Mouse (Mus musculus) liver, embryonic 15.5 days (tissue): ENCODE measurements around the gene P3h3. TPM values are rescaled to one million over a fixed set of nuclear protein-coding genes. Genes with fewer than 3 reads are reported as not detected.
"Not testable (repeated sequence)": the region's sequence is repeated elsewhere in the genome, so short reads cannot be mapped to it uniquely, and the experiment has no call there.

Source experiments
- ATAC-seq: fragments of 200-750 bp; cut with Nextera tagmentation; 2 replicates; pipeline ENCODE4 v1.8.0; 2017; ENCODE audit warnings: moderate number of reproducible peaks, mild to moderate bottlenecking, moderate library complexity; ENCODE audit not compliant: insufficient read depth
- H3K27ac ChIP-seq: fragments of 300-500 bp; sonication (generic); replicated peaks from 2 replicates; pipeline ENCODE4 v1.5.1; 2015; ENCODE audit warnings: mild to moderate bottlenecking, inconsistent platforms
- H3K27me3 ChIP-seq: fragments of 300-500 bp; sonication (generic); 2 replicates; pipeline ENCODE4 v1.6.1; 2015; ENCODE audit warnings: mild to moderate bottlenecking, inconsistent platforms
- H3K36me3 ChIP-seq: fragments of 300-500 bp; sonication (generic); replicated peaks from 2 replicates; pipeline ENCODE4 v1.6.1; 2015; ENCODE audit warnings: moderate library complexity, mild to moderate bottlenecking, inconsistent platforms
- H3K4me1 ChIP-seq: fragments of 300-500 bp; sonication (generic); replicated peaks from 2 replicates; pipeline ENCODE4 v1.6.1; 2015; ENCODE audit warnings: inconsistent platforms
- H3K4me2 ChIP-seq: fragments of 300-500 bp; sonication (generic); 2 replicates; pipeline ENCODE4 v1.6.1; 2015; ENCODE audit warnings: moderate library complexity, mild to moderate bottlenecking, inconsistent platforms
- H3K4me3 ChIP-seq: fragments of 300-500 bp; sonication (generic); replicated peaks from 2 replicates; pipeline ENCODE4 v1.5.1; 2015; ENCODE audit warnings: mild to moderate bottlenecking, inconsistent platforms
- H3K9ac ChIP-seq: fragments of 300-500 bp; sonication (generic); 2 replicates; pipeline ENCODE4 v1.6.1; 2015; ENCODE audit warnings: moderate library complexity, mild to moderate bottlenecking, inconsistent platforms
- H3K9me3 ChIP-seq: fragments of 300-500 bp; sonication (generic); replicated peaks from 2 replicates; pipeline ENCODE4 v1.6.1; 2016; ENCODE audit warnings: inconsistent platforms
- WGBS: fragments of 180-500 bp; shearing (Covaris S2); methylation state at CpG from one replicate; pipeline ENCODE4 v1.1.7; 2015; ENCODE audit warnings: mixed read lengths; ENCODE audit not compliant: insufficient replicate concordance; 5-methylcytosine and 5-hydroxymethylcytosine counted together
- polyA plus RNA-seq: library from polyadenylated mRNA; unstranded; fragments of >200 nt; fragmentation: Nextera tagmentation; extraction: Ambion mirVana; gene quantifications from 2 replicates; pipeline ENCODE4 v1.2.1, GENCODE M21; 2015

P3h3 gene
- 1.6 TPM in 2 replicates for polyA plus RNA-seq

DNA sequence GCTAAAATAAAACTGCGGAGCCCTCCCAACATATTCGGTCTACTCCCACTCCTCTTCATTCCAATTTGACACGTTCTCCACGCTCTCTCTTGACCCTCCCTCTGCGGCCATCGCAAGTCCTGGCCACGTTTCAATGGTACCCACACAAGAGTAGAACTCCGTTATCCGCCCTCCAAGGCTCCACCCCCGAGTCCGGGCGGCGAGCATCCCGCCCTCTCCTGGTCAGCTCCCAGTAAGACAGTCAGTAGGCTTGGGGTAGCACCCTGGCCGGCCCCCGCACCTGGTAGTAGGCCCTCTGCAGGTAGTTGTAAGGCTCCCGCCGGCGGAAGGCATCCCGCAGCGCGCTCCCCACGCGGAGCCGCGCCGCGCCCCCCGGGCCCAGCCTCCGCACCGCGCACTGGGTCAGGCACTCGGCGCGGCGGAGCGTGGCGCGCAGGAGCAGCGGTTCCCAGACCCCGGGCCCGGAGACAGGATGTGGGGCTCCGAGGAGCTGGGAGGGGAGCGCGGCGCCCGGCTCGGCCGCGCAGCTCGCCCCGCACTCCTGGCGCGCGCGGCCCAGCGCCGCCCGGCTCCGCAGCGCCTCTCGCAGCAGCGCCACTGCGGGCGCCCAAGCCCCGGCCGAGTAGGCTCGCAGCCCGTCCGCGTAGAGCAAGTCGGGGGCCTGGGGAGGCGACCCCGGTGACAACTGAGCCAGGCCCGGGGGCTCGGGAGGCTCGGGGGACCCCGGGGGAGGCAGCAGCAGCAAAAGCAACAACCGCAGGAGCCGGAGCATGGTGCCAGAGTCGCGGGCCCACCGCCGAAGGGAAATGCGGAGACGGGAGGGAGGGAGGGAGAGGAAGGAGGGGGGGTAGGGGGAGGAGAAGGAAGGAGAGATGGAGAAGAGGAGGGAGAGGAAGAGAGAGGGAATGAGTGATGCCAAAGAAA is at the start of gene P3h3:
Gene P3h3 (minus strand): TSS at position 837 of the 924 bp plus-strand sequence.
- Histone ChIP-seq H3K9me3 (no peaks in the 10 kb centered on the region), H3K4me2 (peak within 1 kb of the TSS; percentile 80), H3K4me1 (peaks cover 9% of the 10 kb centered on the region; the same call in 1 of the 2 replicates), H3K9ac (peak within 1 kb of the TSS; percentile 25; the same call in 1 of the 2 replicates), H3K36me3 (no peaks in the 10 kb centered on the region), H3K27ac (no peak within 1 kb of the TSS), H3K27me3 (peaks cover 81% of the 10 kb centered on the region), H3K4me3 (peak within 1 kb of the TSS; percentile 54)
- peak; percentile 38 for ATAC-seq
- under 1% methylated on average over 86 of the region's 86 CpGs for WGBS

DNA sequence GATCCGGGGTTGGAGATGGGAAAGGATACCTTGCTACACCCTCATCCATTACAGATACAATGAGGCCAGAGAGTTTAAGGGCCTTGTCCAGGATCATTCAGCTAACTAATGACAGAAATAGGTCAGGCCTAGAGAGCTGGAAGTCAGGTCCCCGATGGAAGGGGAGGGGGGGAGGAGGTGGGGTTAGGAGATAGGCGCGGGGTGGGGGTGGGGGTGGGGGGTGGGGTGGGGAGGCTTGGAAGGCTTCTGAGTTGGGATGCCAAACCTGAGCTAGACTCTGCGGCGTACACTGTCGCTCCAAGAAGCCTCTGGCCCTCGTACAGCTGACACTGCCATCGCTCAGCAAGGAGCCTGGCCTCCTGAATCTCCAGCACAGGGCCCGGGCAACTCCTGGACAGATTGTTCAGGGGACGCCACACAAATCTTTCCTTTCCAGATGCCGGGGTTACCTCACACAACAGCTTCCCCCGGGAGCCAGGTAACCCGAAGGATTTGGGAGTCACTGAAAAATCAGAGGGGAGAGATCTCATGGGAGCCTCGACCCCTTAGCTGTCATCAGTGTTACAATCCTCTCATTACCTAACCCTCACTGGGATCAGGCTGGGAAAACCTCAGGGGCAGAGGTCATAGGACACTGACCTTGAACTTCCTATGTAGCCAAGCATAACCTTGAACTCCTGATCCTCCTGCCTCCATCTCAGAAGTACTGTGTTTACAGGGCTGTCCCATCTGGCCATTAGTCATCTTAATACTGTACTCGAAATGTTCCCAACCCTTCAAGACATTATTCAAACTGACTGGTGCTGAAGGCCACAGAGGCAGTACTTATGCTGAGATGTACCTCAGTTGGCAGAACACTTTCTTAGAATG is 47.7 kb upstream of the P3h3 start:
- 0 out of 2 replicates have a peak overlapping the region, but pooled peaks have one; percentile 94 for H3K4me2 ChIP-seq
- no peak for ATAC-seq
- H3K9me3 ChIP-seq: no peaks in the 10 kb centered on the region
- WGBS: 54% methylated on average over 16 of the region's 16 CpGs
- H3K27me3 ChIP-seq: peaks cover 24% of the 10 kb centered on the region
- H3K4me1 ChIP-seq: peaks cover 19% of the 10 kb centered on the region
- no peaks in the 10 kb centered on the region for H3K36me3 ChIP-seq
- H3K4me3 ChIP-seq: no peak overlapping the region
- H3K9ac ChIP-seq: no peak overlapping the region
- no peak overlapping the region for H3K27ac ChIP-seq

GRCm38 (mm10) chr6:124904161-124904981 is 46.8 kb upstream of the P3h3 start:
- peak overlapping the region; percentile 94 for H3K4me2 ChIP-seq
- peaks cover 16% of the 10 kb centered on the region for H3K27me3 ChIP-seq
- peak overlapping the region; percentile 81 for H3K27ac ChIP-seq
- WGBS: 25% methylated on average over 24 of the region's 24 CpGs
- H3K36me3 ChIP-seq: no peaks in the 10 kb centered on the region
- no peaks in the 10 kb centered on the region for H3K9me3 ChIP-seq
- peak; percentile 59 for ATAC-seq
- H3K9ac ChIP-seq: peak overlapping the region; percentile 51
- H3K4me1 ChIP-seq: peaks cover 12% of the 10 kb centered on the region
- H3K4me3 ChIP-seq: peak overlapping the region; percentile 65

DNA sequence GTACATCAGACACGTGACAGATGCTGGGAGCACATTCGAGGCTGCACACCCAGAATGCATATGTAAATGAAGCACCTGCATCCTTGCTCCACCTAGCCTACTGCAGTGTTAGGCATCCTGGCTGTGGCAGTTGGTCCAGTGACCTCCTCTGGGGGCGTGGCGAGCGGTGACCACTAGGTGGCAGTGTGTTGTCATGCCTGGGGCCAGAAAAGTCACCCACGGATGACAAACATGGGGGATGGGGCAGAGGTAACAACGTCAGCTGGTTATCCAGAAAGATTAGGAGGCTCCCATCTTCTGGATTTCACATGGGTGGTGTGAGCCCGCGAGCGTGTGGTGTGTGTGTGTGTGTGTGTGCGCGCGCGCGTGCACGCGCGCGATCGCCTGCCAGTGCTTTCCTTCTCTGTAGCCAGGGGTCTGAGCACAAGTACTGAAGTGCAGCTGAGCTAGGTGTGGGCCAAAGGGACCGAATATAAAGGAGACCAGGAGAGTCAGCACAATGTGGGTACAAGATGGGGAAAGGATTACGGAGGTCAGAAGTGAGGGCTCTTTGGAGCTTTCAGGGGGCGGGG is 46.1 kb upstream of the P3h3 start:
- WGBS: under 1% methylated on average over 23 of the region's 23 CpGs

DNA sequence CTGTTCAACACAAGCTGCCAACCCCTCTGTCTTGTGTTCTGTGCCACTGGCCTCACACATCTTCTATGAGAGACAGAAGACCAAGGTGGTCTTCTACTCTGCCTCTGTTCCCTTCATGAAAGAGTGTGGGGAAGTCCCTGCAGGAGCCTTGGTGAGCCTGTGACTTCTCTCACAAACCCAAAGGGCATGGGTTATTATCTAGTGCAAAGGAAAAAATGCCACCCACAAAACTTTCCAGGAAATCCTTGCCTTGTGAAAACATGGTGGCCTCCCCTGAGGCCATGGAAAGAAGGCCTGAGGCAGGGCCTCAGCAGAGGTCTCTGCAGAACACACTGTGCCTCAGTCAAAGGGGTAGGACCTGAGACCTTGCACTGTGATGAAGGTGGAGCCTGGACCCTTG is 44.3 kb upstream of the P3h3 start:
- H3K9ac ChIP-seq: no peak overlapping the region
- peaks cover 12% of the 10 kb centered on the region for H3K4me1 ChIP-seq
- no peaks in the 10 kb centered on the region for H3K9me3 ChIP-seq
- no peak overlapping the region for H3K4me2 ChIP-seq
- H3K4me3 ChIP-seq: no peak overlapping the region
- H3K27ac ChIP-seq: no peak overlapping the region
- H3K27me3 ChIP-seq: no peaks in the 10 kb centered on the region; the same call in 1 of the 2 replicates
- no peak for ATAC-seq
- H3K36me3 ChIP-seq: no peaks in the 10 kb centered on the region

More for the DNA sequence above, 46.1 kb upstream of the P3h3 start:
- Histone ChIP-seq H3K27ac (peak overlapping the region; percentile 81), H3K27me3 (peaks cover 9% of the 10 kb centered on the region), H3K9ac (peak overlapping the region; percentile 51), H3K9me3 (no peaks in the 10 kb centered on the region), H3K4me2 (peak overlapping the region; percentile 94), H3K4me1 (peaks cover 12% of the 10 kb centered on the region), H3K4me3 (peak overlapping the region; percentile 65), H3K36me3 (no peaks in the 10 kb centered on the region)
- peak; percentile 75 for ATAC-seq

DNA sequence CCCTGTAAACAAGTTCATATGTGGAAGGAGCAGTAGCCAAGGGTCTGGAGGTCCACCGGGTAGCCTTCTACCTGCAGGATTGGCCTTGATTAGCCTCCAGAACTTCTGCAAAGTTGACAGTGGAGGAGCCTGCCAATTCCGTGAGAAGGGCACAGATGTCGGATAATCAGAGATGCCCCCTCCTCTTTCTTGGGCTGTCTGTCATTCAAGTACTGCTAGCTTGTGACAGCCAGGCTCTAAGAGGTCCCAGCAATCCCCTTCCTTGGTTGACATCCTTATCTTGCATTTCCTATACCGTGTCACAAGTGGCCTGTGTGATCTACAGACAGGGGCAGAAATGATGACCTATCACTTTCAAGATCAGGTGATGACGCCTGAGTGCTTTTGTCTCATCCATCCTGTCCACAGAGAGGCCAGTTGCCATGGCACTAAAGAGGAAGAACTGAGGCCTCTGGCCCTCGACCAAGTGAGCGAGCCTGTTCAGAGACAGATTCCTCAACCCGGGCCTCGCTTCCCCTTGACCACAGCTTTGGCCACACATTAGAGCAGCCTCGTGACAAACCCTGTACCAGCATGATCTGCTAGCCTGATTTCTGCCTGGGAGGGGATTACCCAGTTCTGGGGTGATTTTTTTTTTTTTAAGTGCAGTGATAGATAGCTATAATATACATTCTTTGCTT is 43.4 kb upstream of the P3h3 start:
- H3K36me3 ChIP-seq: no peaks in the 10 kb centered on the region
- peaks cover 12% of the 10 kb centered on the region for H3K4me1 ChIP-seq
- 23% methylated on average over 10 of the region's 10 CpGs for WGBS
- H3K9me3 ChIP-seq: no peaks in the 10 kb centered on the region
- H3K4me2 ChIP-seq: no peak overlapping the region
- no peak overlapping the region for H3K27ac ChIP-seq
- no peak overlapping the region for H3K9ac ChIP-seq
- no peaks in the 10 kb centered on the region; the same call in 1 of the 2 replicates for H3K27me3 ChIP-seq
- H3K4me3 ChIP-seq: no peak overlapping the region
- ATAC-seq: no peak

- no peaks in the 10 kb centered on the region for H3K9me3 ChIP-seq
- H3K4me3 ChIP-seq: no peak overlapping the region
- H3K36me3 ChIP-seq: no peaks in the 10 kb centered on the region
- WGBS: 61% methylated on average over 8 of the region's 8 CpGs
- H3K27me3 ChIP-seq: no peaks in the 10 kb centered on the region; the same call in 1 of the 2 replicates
- no peak overlapping the region for H3K4me2 ChIP-seq
- no peak overlapping the region for H3K9ac ChIP-seq
- peaks cover 12% of the 10 kb centered on the region for H3K4me1 ChIP-seq
- ATAC-seq: no peak
- no peak overlapping the region for H3K27ac ChIP-seq
Observed at GRCm38 (mm10) chr6:124900056-124900800, 42.7 kb upstream of the P3h3 start.

- no peak for ATAC-seq
- Histone ChIP-seq H3K4me3 (no peak overlapping the region), H3K9ac (no peak overlapping the region), H3K36me3 (no peaks in the 10 kb centered on the region), H3K27me3 (no peaks in the 10 kb centered on the region; the same call in 1 of the 2 replicates), H3K9me3 (no peaks in the 10 kb centered on the region), H3K27ac (no peak overlapping the region), H3K4me2 (no peak overlapping the region), H3K4me1 (no peaks in the 10 kb centered on the region)
- 8% methylated on average over 3 of the region's 3 CpGs for WGBS
Observed at GRCm38 (mm10) chr6:124898359-124898758, 40.8 kb upstream of the P3h3 start.

DNA sequence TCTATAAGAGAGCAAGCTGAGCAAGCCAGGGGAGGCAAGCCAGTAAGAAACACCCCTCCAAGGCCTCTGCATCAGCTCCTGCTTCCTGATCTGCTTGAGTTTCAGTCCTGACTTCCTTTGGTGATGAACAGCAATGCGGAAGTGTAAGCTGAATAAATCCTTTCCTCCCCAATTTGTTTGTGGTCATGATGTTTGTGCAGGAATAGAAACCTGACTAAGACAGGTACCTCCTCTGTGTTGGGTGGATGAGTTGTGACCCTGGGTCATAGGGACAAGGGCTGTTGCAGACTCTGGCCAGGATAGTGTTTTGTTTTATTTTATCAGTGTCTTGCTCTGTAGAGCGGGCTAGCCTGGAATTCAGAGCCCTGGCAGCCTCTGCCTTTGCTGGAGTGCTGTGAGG is 36.6 kb upstream of the P3h3 start:
- H3K4me3 ChIP-seq, H3K9me3 ChIP-seq, H3K27me3 ChIP-seq, H3K36me3 ChIP-seq, H3K27ac ChIP-seq, H3K4me1 ChIP-seq, ATAC-seq, H3K9ac ChIP-seq, H3K4me2 ChIP-seq: not testable (repeated sequence)
- 68% methylated on average over 2 of the region's 2 CpGs for WGBS
